15 mouse cellular contexts compared by ENCODE assay signal in genomic region chr15:30974991-30975775, GRCm38 (mm10).
DNase-seq lines count a peak whose midpoint lies in the region; ATAC-seq and TF ChIP-seq lines count a peak whose summit lies in the region.
"Had no signal": no experiment of that assay in that cellular context is flagged by ENCODE, and none has a peak within 500 bp of the region (broad histone marks: within the 10 kb centered on the region; RNA-seq: fewer than 3 reads in every experiment).

No protein-coding gene starts in this region.

- peak overlapping the region; percentile 24; the same call in 1 of the 2 replicates for H3K4me2 ChIP-seq in CH12.LX (ENCODE audit: insufficient read depth, low read depth, poor library complexity, severe bottlenecking)
- H3K4me2 ChIP-seq in lung, postnatal 0 days (replicated peaks; ENCODE audit: low read depth, low read length), result 0 out of 2 replicates have a peak overlapping the region, but pooled peaks have one; percentile 3
- H3K4me2 ChIP-seq: neural tube, embryonic 12.5 days had no signal

- TF ChIP-seq EP300 in CH12.LX (IDR thresholded peaks at IDR 0.05; ENCODE audit: low read length), result no peak
- TF ChIP-seq EP300 in lung, postnatal 0 days (IDR thresholded peaks at IDR 0.05), result peak; percentile 55

- WGBS in lung, postnatal 0 days, result 60% methylated on average over 16 of the region's 16 CpGs

- peak; percentile 96 for ATAC-seq in lung, postnatal 0 days
- ATAC-seq in megakaryocyte-erythroid progenitor cell, adult 5-6 weeks (replicated peaks; ENCODE audit: low FRiP score, low TSS enrichment, poor library complexity, severe bottlenecking), result no peak
- ATAC-seq: intestine, embryonic 16.5 days had no signal

- DNase-seq in layer of hippocampus, adult 11-12 months (ENCODE audit: low spot score), result peak; percentile 41
- DNase-seq in layer of hippocampus, postnatal 36 days, result no peak
- no peak for DNase-seq in CH12.LX (ENCODE audit: extremely low read depth)
- peak; percentile 70 for DNase-seq in brain, adult 2 months (ENCODE audit: low read depth, low spot score)
- peak; percentile 81 for DNase-seq in lung, postnatal 0 days (ENCODE audit: low spot score)
- no peak for DNase-seq in gastrocnemius, postnatal 10 days
- no peak for DNase-seq in T-cell, adult 2 months (ENCODE audit: low spot score)
- DNase-seq: cerebellum, adult 2 months; gastrocnemius, postnatal 36 days; heart, postnatal 14 days had no signal

- TF ChIP-seq RAD21 in CH12.LX (IDR thresholded peaks at IDR 0.05; ENCODE audit: low read depth, low read length), result no peak

- H3K27me3 ChIP-seq in CH12.LX (replicated peaks), result no peaks in the 10 kb centered on the region
- H3K27me3 ChIP-seq in lung, postnatal 0 days (replicated peaks; ENCODE audit: insufficient read depth, low read length), result no peaks in the 10 kb centered on the region
- H3K27me3 ChIP-seq: neural tube, embryonic 12.5 days had no signal

- peaks cover 3% of the 10 kb centered on the region in 2 experiments; a peak in 3 of 4 replicates for H3K4me1 ChIP-seq in CH12.LX (ENCODE audit: control insufficient read depth in 1 of 2, insufficient read depth in 2 of 2)
- peaks cover 4% of the 10 kb centered on the region for H3K4me1 ChIP-seq in lung, postnatal 0 days (ENCODE audit: insufficient read depth, low read depth, low read length)
- H3K4me1 ChIP-seq: neural tube, embryonic 12.5 days had no signal

- no peak for TF ChIP-seq POLR2A in CH12.LX (IDR thresholded peaks at IDR 0.05; ENCODE audit: low read depth, low read length)

- no peaks in the 10 kb centered on the region for H3K9me3 ChIP-seq in CH12.LX (replicated peaks; ENCODE audit: low read length)
- H3K9me3 ChIP-seq in lung, postnatal 0 days (ENCODE audit: low read length), result no peaks in the 10 kb centered on the region
- H3K9me3 ChIP-seq: forebrain, embryonic 10.5 days; neural tube, embryonic 12.5 days had no signal

- in situ Hi-C loops in CH12.LX (cut with MboI; ENCODE audit: low pct_ligation_motif_present, low pct_unique_long_range_greater_than_20kb, low sequenced_read_pairs), result no loop called here

- no peak overlapping the region for H3K9ac ChIP-seq in CH12.LX (ENCODE audit: insufficient read depth, low read depth)
- no peak overlapping the region for H3K9ac ChIP-seq in lung, postnatal 0 days (replicated peaks; ENCODE audit: low read depth)
- H3K9ac ChIP-seq: neural tube, embryonic 12.5 days had no signal

- dilution Hi-C loops in CH12.LX (cut with MboI; ENCODE audit: extremely low pct_ligation_motif_present, extremely low pct_unique_long_range_greater_than_20kb, low sequenced_read_pairs), result no loop called here

- TF ChIP-seq CTCF in CH12.LX (conservative IDR thresholded peaks at IDR 0.05 in 1 of 2, IDR thresholded peaks at IDR 0.05 in 1 of 2; ENCODE audit: low read depth in 2 of 2, low read length in 2 of 2), result no peak
- TF ChIP-seq CTCF in lung, postnatal 0 days (IDR thresholded peaks at IDR 0.05), result no peak

- H3K36me3 ChIP-seq in CH12.LX (replicated peaks in 1 of 2; ENCODE audit: control insufficient read depth in 1 of 2, insufficient read depth in 1 of 2, low read length in 1 of 2), result no peaks in the 10 kb centered on the region
- no peaks in the 10 kb centered on the region for H3K36me3 ChIP-seq in lung, postnatal 0 days (ENCODE audit: insufficient read depth, low read length)
- H3K36me3 ChIP-seq: forebrain, embryonic 10.5 days; neural tube, embryonic 12.5 days had no signal

- H3K79me2 ChIP-seq in CH12.LX (replicated peaks; ENCODE audit: control insufficient read depth, extremely low read depth, insufficient read depth, poor library complexity, severe bottlenecking), result no peaks in the 10 kb centered on the region

- H3K4me3 ChIP-seq in CH12.LX (replicated peaks in 1 of 3; ENCODE audit: low read depth in 2 of 3, low read length in 2 of 3, poor library complexity in 1 of 3), result no peak overlapping the region
- no peak overlapping the region for H3K4me3 ChIP-seq in lung, postnatal 0 days (ENCODE audit: low read depth, low read length)
- H3K4me3 ChIP-seq: forebrain, embryonic 10.5 days; left cerebral cortex, adult 2 months; neural tube, embryonic 12.5 days had no signal

- H3K27ac ChIP-seq in CH12.LX (ENCODE audit: insufficient read depth, low read depth), result no peak overlapping the region
- no peak overlapping the region for H3K27ac ChIP-seq in lung, postnatal 0 days (ENCODE audit: low read length)
- H3K27ac ChIP-seq: forebrain, embryonic 10.5 days; left cerebral cortex, adult 2 months; neural tube, embryonic 12.5 days had no signal

TF ChIP-seq in CH12.LX, 34 proteins besides CTCF, POLR2A, EP300 and RAD21:
- TF ChIP-seq ETS1 (conservative IDR thresholded peaks at IDR 0.05; ENCODE audit: low read depth, low read length) (no peak), BHLHE40 (IDR thresholded peaks at IDR 0.05; ENCODE audit: low read depth, low read length) (no peak), GABPA (IDR thresholded peaks at IDR 0.05; ENCODE audit: insufficient replicate concordance, low read depth, low read length) (no peak), MXI1 (IDR thresholded peaks at IDR 0.05; ENCODE audit: low read depth, low read length) (no peak), ZC3H11A (IDR thresholded peaks at IDR 0.05; ENCODE audit: low read depth, low read length) (no peak), ZNF384 (IDR thresholded peaks at IDR 0.05; ENCODE audit: low read depth, low read length) (no peak), MEF2A (IDR thresholded peaks at IDR 0.05; ENCODE audit: borderline replicate concordance, low read depth, low read length) (no peak)

Comparison
In these comparisons a context has a peak if more than half of its experiments do, and no peak if none do; other contexts are left out.
1. DNase-seq: peak in layer of hippocampus, adult 11-12 months (single experiment), brain, adult 2 months (single experiment) and lung, postnatal 0 days (single experiment); none in layer of hippocampus, postnatal 36 days (0 of 2), CH12.LX (single experiment), gastrocnemius, postnatal 10 days (single experiment) and T-cell, adult 2 months (single experiment).